Mouse (Mus musculus) embryo, embryonic 11.5 days (tissue): ENCODE results near the gene Gcnt1.
A peak's percentile ranks its signal among the peaks of the same experiment; 100 is the strongest.

ENCODE experiments used
- DNase-seq: peaks from one replicate; pipeline ENCODE4 v3.0.0-alpha.2; 2012; ENCODE audit warnings: low read depth, low spot score

Gcnt1 gene

DNA sequence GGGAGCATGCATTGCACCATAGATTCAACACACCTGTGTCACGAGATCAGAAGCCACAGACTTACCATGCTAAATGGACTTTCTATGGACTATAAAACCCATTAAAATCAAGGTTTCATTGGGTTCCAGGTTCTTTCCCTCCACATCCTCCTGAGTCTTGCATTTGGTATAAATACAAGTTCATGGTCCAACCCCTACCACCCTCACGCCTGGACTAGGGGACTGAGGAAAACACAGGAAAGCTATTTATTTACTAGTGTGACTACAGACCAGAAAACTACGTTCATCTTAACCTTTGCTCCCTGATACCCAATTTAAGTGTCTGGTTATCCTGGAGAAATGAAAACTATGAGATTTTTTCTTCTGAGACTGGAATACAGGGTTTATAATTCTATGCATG lies at the start of gene Gcnt1:
TSS of gene Gcnt1 (minus strand) at position 144 of the 400 bp plus-strand sequence.
- no peak for DNase-seq

- DNase-seq, result no peak
Observed at GRCm38 (mm10) chr19:17417855-17418254, 45.2 kb upstream of the Gcnt1 start.

GRCm38 (mm10) chr19:17412915-17413459 lies 40.3 kb upstream of the Gcnt1 start:
- DNase-seq, result no peak

DNA sequence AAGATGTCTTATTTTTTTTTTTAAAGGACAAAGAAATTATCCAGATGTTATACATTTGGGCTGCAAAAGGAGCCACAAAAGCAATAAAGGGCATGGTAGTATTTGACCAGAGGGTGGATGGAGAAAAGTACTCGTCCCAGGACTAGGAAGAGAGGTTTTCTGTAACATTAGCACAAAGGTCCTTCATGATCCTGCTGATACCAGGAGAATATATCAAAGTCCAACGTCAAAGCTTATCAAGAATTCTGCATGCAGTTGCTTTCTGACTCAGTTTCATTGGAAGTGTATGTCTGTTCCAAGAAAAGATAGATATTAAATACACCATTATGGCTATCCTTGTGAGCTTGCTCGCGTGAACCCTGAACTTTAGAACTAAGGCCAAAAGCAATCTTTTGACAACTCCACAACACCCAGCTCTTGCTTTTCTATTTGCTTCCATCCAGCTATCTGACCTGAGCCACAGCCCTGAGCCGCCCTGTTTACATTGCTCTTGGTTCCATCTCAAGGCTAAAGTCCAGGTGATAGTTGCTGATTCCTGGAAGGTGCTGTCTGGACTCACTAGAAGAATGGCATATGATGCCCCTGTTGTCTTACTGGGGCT lies 37.9 kb upstream of the Gcnt1 start:
- no peak for DNase-seq

DNA sequence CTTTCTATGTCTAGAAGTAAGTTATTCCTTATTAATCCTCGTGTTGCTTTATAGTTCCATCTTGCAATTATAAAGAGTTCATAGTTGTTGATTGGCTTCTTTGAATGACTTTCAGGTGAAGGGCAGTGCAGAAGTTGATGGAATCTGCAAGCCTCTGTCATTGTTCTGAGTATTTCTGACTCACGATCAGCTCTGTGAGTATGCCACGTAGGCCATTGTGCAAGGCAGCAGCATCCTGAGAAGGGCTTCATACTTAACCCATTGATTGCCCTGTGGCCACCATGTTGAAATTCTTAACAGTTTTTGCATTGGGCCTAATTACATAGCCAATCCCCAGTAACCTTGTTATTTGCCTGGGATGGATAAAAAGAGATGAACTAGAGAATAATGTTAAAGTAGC lies 36.7 kb upstream of the Gcnt1 start:
- DNase-seq, result no peak

- DNase-seq, result no peak
Observed at GRCm38 (mm10) chr19:17408591-17408990, 35.9 kb upstream of the Gcnt1 start.

GRCm38 (mm10) chr19:17406823-17407222 lies 34.2 kb upstream of the Gcnt1 start:
- DNase-seq, result no peak

GRCm38 (mm10) chr19:17403175-17403574 lies 30.5 kb upstream of the Gcnt1 start:
- DNase-seq, result no peak

- no peak for DNase-seq
Observed at GRCm38 (mm10) chr19:17400571-17400970, 27.9 kb upstream of the Gcnt1 start.

- no peak for DNase-seq
Observed at GRCm38 (mm10) chr19:17399965-17400364, 27.3 kb upstream of the Gcnt1 start.

DNA sequence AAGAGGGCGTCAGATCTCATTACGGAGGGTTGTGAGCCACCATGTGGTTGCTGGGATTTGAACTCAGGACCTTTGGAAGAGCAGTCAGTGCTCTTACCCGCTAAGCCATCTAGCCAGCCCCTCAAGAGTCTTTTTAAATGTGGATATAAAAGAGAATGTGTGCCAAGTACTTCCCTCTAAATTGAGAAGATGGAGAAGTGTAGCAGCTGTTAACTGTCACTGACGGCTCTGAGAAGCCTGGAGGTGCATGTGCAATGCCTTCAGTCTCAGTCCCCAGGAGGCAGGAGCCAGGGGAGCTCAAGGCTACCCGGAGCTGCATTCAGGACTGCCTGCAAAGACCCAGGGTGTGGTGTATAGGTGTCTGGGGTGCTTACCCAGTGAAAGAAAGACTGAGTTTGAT lies 25.3 kb upstream of the Gcnt1 start:
- DNase-seq, result no peak

- no peak for DNase-seq
Observed at GRCm38 (mm10) chr19:17396802-17397201, 24.2 kb upstream of the Gcnt1 start.

DNA sequence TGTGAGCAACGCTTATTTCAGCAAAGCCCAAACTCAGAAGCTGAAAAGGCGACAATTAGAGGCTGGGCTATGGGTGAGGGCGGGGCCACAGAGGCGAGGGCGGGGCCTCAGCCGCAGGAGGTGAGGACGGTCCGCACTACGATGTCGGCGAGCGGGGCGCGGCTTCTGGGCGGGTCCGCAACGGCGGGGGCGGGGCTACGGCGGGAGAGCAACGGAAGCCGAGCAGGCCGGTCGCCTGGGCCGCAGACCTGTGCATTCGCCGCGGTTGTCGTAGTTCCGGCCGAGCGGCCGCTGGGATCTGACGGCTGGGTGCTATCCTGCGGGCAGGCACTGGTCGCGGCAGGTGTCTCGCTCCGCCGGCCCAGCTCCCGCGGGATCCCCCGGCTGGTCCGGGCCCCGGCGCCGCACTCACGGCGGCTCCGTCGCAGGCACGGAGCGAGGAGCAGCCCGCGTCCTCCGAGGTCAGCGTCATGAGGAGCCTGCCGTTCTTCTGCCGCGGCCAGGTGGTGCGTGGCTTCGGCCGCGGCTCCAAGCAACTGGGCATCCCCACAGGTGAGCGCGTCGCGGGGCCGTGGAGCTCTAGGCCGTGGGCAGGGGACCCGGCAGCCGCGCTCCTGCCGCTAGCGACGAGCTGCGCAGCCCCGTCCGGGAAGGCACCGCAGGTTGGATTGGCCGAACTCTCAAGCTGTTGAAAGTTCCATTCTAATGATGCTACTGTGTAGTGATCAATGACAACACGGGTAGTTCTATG lies 21.4 kb upstream of the Gcnt1 start, which contains the start of gene Rfk:
TSS of gene Rfk (plus strand) at position 203 of the 751 bp plus-strand sequence.
- peak; percentile 79 for DNase-seq

- DNase-seq, result no peak
Observed at GRCm38 (mm10) chr19:17392866-17393265, 20.2 kb upstream of the Gcnt1 start.

DNA sequence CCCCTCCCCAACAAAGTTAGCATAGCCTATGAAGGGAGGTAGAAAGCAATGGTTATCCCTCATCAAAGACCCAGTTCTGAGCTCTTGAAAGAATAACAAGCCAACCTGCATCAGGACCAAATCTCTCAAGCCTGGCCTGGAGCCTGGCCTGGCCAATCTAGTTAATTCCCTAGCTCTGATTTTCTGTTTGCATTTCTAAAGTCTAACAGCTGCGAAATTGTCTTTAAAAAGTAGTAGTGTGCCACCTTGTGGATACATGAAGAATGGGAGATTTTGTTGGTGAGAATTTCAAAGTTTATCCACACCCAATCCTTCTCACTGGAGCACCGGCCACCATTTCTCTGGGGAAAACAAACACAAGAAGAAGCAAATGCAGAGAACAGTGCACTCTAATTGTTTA lies 15.8 kb upstream of the Gcnt1 start:
- DNase-seq, result no peak

DNA sequence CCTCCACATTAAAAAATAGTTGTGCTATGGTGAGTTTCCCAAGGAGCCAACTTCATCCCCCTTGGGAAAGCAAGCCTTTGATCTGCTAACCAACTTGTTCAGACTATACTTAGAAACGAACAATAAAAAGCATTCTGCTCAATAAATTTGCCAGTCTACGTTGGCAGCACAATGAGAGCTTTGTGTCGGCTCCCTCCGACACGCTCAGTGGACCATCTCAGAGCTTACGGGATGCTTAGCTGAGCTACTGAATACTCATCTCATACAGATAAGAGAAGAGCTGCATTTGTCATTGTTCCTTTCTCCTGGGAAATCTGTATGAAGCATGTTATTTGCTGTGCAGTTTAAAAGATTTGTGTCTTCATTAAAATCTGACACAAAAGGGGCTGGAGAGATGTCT lies 13.8 kb upstream of the Gcnt1 start:
- no peak for DNase-seq

DNA sequence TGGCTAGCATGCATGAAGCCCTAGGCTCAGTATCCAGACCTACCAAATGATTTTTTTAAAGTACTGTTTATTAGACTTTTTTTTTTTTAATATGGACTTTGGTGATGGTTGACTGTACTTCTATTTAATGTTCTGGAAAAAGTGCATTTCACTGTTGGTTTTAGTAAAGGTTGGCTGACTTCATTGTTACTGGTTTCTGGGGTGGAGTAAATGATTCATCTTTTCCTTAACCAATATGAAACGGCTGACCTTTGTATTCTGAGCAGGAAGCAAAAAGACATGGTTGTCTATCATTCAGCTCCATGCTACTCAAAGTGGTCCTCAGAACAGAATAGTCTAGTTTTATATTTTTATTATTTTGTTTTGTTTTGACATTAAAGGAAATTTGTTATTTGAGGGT lies 12.8 kb upstream of the Gcnt1 start:
- no peak for DNase-seq

- no peak for DNase-seq
Observed at GRCm38 (mm10) chr19:17385022-17385421, 12.4 kb upstream of the Gcnt1 start.

DNA sequence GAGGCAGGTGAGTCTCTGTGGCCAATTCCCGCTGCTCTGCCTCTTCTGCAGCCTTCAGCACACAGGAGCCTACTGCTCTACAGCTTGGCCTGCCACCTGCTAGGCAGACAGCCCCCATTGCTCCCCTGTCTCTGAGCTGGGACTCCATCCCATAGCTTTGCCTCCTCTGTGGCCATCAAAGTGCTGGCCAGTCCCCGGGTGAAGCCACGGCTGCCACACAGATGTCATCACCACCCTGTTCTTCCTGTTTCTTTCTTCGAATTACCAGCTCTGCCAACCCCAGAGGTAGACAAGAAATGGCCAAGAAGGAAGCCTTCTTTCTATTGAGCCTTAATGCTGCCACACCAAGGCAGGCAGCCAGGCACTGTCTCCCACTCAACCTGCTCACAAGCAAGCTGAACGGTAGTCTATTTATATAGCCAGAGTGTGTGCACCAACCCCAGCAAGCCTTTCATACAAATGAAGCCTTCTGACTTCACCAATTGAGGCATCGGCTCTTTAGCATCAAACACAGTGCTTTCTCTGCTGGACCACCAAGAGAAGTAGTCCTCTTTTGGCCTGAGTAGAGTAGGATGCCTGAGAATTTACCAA lies 10.3 kb upstream of the Gcnt1 start:
- DNase-seq, result no peak

GRCm38 (mm10) chr19:17380549-17380948 lies 7.9 kb upstream of the Gcnt1 start:
- DNase-seq, result no peak

GRCm38 (mm10) chr19:17378845-17379244 lies 6.2 kb upstream of the Gcnt1 start:
- DNase-seq, result no peak

GRCm38 (mm10) chr19:17369581-17369980 lies 3.1 kb downstream of the Gcnt1 start:
- no peak for DNase-seq

DNA sequence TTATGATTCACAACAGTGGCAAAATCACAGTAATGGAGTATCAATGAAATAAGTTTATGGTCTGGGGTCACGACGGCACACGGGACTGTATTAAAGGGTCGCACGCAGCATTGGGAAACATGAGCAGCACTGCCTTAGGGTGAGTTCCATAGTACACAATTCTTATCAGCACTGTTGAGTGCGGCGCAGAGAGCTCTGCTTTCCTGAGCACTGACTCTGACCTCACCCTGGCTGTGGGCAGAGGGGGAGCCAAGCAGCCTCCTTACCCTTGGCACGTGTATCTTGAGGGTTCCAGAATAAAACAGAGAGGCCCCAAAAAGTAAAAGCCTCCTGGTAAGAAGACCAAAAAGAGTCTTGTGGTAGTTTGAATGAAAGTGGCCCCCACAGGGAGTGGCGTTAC lies 4.1 kb downstream of the Gcnt1 start:
- DNase-seq, result no peak
